Mouse (Mus musculus) colon, adult 2 months (tissue): Measurements from ENCODE around the gene Tmem156. TPM values are rescaled to one million over a fixed set of nuclear protein-coding genes. Genes with fewer than 3 reads are reported as not detected.

ENCODE experiments used
- polyA plus RNA-seq: library from polyadenylated mRNA; depleted of rRNA; stranded (reverse); fragments of >200 nt; gene quantifications from 2 replicates; pipeline ENCODE4 v1.2.3, GENCODE M21; 2012; rRNA removed

The Tmem156 gene
- 0.31 and 0.34 TPM in 2 replicates for polyA plus RNA-seq

DNA sequence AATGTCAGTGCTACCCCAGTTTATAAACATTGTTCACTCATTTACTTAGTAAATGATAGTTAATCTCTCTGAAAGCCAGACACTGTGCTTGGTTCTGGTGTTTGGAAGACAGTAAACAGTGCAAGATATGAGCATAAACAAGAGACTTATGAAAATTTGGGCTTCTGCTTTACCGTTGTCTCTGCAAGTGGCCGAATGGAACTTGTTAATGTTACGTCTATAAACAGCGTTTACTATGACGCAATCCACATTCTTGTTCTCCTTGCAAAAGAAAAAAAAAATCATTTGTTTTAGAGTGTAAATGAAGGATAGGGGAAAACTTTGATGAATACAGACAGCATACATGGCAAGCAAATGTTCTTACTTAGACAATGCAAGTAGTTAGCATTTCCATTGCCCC lies at the start of gene Tmem156:
Gene Tmem156 (minus strand): TSS at position 212 of the 400 bp plus-strand sequence.

GRCm38 (mm10) chr5:65106876-65107772 lies 15.2 kb upstream of the Tmem156 start, which contains the start of gene Klhl5:
Gene Klhl5 (plus strand): TSS chr5:65107539.

Other genes starting within 250 kb of the Tmem156 start
- 14.7 and 22.0 TPM in 2 replicates for gene Tlr1, start 158.6 kb downstream of the Tmem156 start, polyA plus RNA-seq
- gene Tlr6, start 132.0 kb downstream of the Tmem156 start, polyA plus RNA-seq, result 0.44 and 0.84 TPM in 2 replicates
- 32.1 and 33.2 TPM in 2 replicates for gene Fam114a1, start 122.1 kb downstream of the Tmem156 start, polyA plus RNA-seq
- 18.6 and 20.5 TPM in 2 replicates for gene Klhl5, start 15.4 kb upstream of the Tmem156 start, polyA plus RNA-seq
- gene Wdr19, start 107.6 kb upstream of the Tmem156 start, polyA plus RNA-seq, result 1.7 and 2.2 TPM in 2 replicates
- 5.0 and 7.2 TPM in 2 replicates for gene Rfc1, start 243.5 kb upstream of the Tmem156 start, polyA plus RNA-seq